Mouse (Mus musculus): Measurements from ENCODE around the gene Zfp949.

DNA sequence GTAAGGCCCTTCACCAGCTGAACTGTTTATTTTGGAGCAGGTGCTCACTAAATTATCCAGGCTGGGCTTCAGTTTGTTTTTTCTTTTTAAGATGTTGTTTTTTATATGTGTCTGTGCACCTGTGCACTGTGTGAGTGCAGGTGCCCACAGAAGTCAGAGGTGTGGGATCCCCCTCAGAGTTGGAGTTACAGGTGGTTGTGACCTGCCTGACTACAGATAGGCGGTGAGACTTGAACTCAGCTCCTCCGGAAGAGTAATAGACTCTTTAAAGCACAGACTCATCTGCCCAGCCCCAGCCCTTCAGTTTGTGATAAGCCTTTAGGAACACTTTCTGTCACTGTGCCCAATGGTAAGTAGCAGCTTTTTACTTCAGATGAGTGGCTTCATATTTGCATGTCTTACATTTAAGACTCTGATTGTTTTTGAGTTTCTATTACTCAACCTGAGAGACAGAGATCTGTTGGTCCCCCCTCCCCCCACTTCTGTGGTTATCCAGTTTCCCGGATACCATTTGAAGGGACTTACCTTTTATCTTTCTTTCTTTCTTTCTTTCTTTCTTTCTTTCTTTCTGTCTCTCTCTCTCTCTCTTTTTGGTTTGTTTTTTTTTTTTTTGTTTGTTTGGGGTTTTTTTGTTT, 31.3 kb upstream of the Zfp949 start:
- TF ChIP-seq CTCF (IDR thresholded peaks at IDR 0.05; ENCODE audit: control insufficient read depth, insufficient read depth, insufficient replicate concordance, low read depth, low read length) (no peak), POLR2A (IDR thresholded peaks at IDR 0.05; ENCODE audit: control insufficient read depth, low read depth, low read length) (no peak)

All from testis, adult 2 months (tissue).